Mouse (Mus musculus) embryonic facial prominence, embryonic 15.5 days (tissue): ENCODE data around the gene Clec12b. TPM values are rescaled to one million over a fixed set of nuclear protein-coding genes. Genes with fewer than 3 reads are reported as not detected.

ENCODE experiments used
- ATAC-seq: fragments of 200-750 bp; cut with Nextera tagmentation; 2 replicates; pipeline ENCODE4 v1.8.0; 2017; ENCODE audit warnings: low read depth, moderate TSS enrichment; ENCODE audit not compliant: insufficient number of reproducible peaks, low FRiP score, low TSS enrichment
- H3K27ac ChIP-seq: fragments of 300-500 bp; sonication (generic); replicated peaks from 2 replicates; pipeline ENCODE4 v1.5.1; 2015; ENCODE audit warnings: mild to moderate bottlenecking, inconsistent platforms
- H3K27me3 ChIP-seq: fragments of 300-500 bp; sonication (generic); 2 replicates; pipeline ENCODE4 v1.6.1; 2015; ENCODE audit warnings: inconsistent platforms
- H3K36me3 ChIP-seq: fragments of 300-500 bp; sonication (generic); 2 replicates; pipeline ENCODE4 v1.6.1; 2015; ENCODE audit warnings: mild to moderate bottlenecking, inconsistent platforms
- H3K4me1 ChIP-seq: fragments of 300-500 bp; sonication (generic); 2 replicates; pipeline ENCODE4 v1.6.1; 2015; ENCODE audit warnings: inconsistent platforms
- H3K4me2 ChIP-seq: fragments of 300-500 bp; sonication (generic); replicated peaks from 2 replicates; pipeline ENCODE4 v1.6.1; 2015; ENCODE audit warnings: mild to moderate bottlenecking, inconsistent platforms
- H3K4me3 ChIP-seq: fragments of 300-500 bp; sonication (generic); replicated peaks from 2 replicates; pipeline ENCODE4 v1.5.1; 2015; ENCODE audit warnings: mild to moderate bottlenecking, inconsistent platforms
- H3K9ac ChIP-seq: fragments of 300-500 bp; sonication (generic); 2 replicates; pipeline ENCODE4 v1.6.1; 2015; ENCODE audit warnings: inconsistent platforms
- H3K9me3 ChIP-seq: fragments of 300-500 bp; sonication (generic); replicated peaks from 2 replicates; pipeline ENCODE4 v1.6.1; 2016; ENCODE audit warnings: inconsistent platforms
- WGBS: fragments of 180-500 bp; shearing (Covaris S2); methylation state at CpG from one replicate; pipeline ENCODE4 v1.1.7; 2015; 5-methylcytosine and 5-hydroxymethylcytosine counted together
- polyA plus RNA-seq: library from polyadenylated mRNA; unstranded; fragments of >200 nt; fragmentation: Nextera tagmentation; extraction: Ambion mirVana; gene quantifications from 2 replicates; pipeline ENCODE4 v1.2.1, GENCODE M21; 2015

The Clec12b gene
- polyA plus RNA-seq, 1 experiment from 2014 or later: not detected

DNA sequence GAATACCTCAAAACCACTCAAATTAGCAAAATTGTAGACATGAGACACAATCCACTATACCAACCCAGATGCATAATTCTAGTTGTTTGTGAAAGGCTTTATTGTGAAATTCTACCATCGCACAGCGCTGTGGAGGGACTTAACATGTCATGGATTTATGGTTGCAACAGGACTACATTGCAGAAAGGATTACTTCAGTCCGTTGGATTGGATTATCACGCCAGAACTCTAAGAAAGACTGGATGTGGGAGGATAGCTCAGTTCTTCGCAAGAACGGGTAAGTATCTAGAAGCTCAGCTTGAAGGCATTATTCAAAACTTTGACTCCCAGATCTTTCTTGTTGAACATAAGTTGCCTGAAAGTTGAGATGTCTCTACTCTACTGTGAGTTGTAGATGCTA lies 17.7 kb upstream of the Clec12b start:
- Histone ChIP-seq H3K4me2 (no peak overlapping the region), H3K4me3 (no peak overlapping the region), H3K27ac (no peak overlapping the region), H3K9me3 (no peaks in the 10 kb centered on the region), H3K9ac (no peak overlapping the region), H3K4me1 (no peaks in the 10 kb centered on the region), H3K36me3 (no peaks in the 10 kb centered on the region), H3K27me3 (no peaks in the 10 kb centered on the region)
- 79% methylated on average over 6 of the region's 6 CpGs for WGBS
- ATAC-seq: no peak

DNA sequence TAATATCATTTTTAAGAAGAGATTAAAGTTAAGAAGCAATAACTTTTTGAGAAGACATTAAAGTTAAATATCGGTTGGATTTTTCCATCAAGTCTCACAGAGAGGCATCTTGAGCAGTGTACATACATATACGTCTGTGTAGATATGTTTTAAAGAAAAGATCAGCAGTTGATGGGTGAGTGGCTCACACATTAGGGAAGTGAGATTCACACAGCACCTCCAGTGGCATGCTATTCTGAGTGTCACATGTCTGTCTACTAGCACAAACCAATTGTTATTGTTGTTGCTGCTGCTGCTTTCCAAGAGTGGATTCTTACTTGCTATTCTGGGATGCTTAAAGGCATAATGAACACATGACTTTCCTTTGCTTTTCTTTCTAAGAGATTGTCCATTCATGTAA lies 16.7 kb upstream of the Clec12b start:
- Histone ChIP-seq H3K4me1 (no peaks in the 10 kb centered on the region), H3K4me3 (no peak overlapping the region), H3K27ac (no peak overlapping the region), H3K27me3 (no peaks in the 10 kb centered on the region), H3K36me3 (no peaks in the 10 kb centered on the region), H3K9ac (no peak overlapping the region), H3K4me2 (no peak overlapping the region), H3K9me3 (no peaks in the 10 kb centered on the region)
- 89% methylated on average over 2 of the region's 2 CpGs for WGBS
- ATAC-seq: no peak

DNA sequence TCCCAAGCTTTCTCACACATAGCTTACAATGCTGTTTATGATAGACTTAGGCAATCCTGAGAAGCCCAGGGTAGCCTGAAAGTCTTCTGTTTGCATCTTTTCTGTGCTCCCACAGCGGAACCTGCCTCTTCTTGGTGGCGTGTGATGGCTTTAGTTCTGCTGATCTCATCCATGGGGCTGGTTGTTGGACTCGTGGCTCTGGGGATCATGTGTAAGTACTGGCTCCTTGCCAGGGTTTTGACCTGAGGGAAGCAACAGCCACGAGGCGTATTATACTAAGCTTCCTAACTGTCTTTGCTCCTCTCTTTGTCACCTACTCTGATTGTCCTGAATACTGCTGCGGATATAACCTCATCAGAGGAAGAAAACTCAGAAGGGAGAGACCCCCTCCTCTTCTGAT lies 14.3 kb upstream of the Clec12b start:
- ATAC-seq: no peak
- H3K4me1 ChIP-seq: no peaks in the 10 kb centered on the region
- 52% methylated on average over 6 of the region's 6 CpGs for WGBS

DNA sequence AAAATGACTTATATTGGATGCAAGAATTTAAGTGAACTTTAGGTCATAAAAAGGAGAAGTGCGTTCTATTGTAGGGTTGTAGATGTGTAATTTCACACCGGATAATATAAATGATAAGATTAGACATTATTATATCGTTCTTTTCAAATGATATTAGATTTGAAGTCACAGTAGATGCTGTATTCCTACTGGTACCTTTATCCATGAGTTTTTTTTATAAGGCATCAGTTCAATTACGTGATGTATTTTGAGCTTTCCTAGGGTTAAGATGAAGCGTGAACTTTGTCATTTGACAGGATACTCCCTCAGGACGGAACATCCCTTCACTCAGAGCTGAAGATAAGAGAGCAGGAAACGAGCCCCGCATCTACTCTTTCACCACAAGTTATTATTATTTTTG lies 11.3 kb upstream of the Clec12b start, which contains the start of gene Clec1b:
Gene Clec1b, plus strand, starts transcription at position 301 of the 400 bp plus-strand sequence.
- Histone ChIP-seq H3K36me3 (no peaks in the 10 kb centered on the region), H3K9me3 (no peaks in the 10 kb centered on the region), H3K4me3 (no peak within 1 kb of the TSS), H3K27me3 (no peaks in the 10 kb centered on the region), H3K4me2 (no peak within 1 kb of the TSS), H3K9ac (no peak within 1 kb of the TSS), H3K4me1 (no peaks in the 10 kb centered on the region), H3K27ac (no peak within 1 kb of the TSS)
- WGBS: 74% methylated on average over 8 of the region's 8 CpGs
- ATAC-seq: no peak

More for the DNA sequence above, 14.3 kb upstream of the Clec12b start:
- no peak overlapping the region for H3K9ac ChIP-seq
- H3K9me3 ChIP-seq: no peaks in the 10 kb centered on the region
- no peak overlapping the region for H3K4me3 ChIP-seq
- no peak overlapping the region for H3K27ac ChIP-seq
- H3K27me3 ChIP-seq: no peaks in the 10 kb centered on the region
- no peak overlapping the region for H3K4me2 ChIP-seq
- H3K36me3 ChIP-seq: no peaks in the 10 kb centered on the region

DNA sequence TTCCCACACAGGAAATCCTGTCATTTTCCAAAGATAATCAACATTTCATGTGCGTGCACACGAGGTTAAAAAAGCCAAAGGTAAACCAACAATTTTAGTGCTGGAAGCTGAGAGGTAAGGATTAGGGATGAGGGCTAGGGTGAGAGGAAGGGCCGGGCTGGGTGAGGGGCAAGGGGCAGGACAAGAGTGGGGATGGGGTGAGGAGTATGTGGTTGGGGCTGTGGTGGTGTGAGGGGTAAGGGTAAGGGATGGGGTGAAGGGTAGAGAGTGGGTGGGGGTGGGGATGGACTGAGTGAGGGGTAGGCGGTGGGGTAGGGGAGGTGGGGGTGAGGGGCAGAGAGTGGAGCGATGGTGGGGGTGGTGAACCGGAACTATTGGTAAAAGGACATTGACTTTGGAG lies 8.1 kb upstream of the Clec12b start:
- 65% methylated on average over 6 of the region's 6 CpGs for WGBS
- ATAC-seq: no peak

DNA sequence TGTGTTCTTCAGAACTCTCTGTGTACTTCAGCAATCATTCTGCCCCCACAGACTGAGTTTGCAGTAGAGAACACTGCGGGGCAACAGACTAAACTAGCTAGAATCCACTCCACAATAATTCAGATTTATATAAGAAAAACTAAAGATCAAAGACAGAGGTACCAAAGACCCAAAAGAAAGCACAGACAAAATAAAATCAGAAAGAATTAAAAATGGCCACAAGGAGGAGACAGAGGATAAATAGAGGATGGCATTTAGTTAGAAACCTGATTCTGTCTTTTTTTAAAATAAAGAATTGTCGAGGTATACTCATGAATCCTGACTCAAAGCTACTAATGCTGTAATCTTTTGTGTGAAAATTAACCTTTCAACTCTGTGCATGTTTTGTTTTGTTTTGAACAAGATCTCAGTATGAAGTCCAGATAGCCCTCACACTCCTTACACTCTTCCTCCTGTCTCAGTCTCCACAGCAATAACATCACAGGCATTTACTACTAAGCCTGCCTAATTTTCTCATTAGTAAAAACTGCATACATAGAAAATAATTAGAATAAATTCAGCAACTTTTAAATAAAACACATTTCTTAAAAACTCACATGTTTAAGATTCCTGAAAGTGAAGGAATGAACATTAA lies 7.5 kb upstream of the Clec12b start:
- no peaks in the 10 kb centered on the region for H3K36me3 ChIP-seq
- no peaks in the 10 kb centered on the region for H3K27me3 ChIP-seq
- H3K9me3 ChIP-seq: no peaks in the 10 kb centered on the region
- no peak overlapping the region for H3K27ac ChIP-seq
- no peak overlapping the region for H3K4me3 ChIP-seq
- 25% methylated on average over 2 of the region's 2 CpGs for WGBS
- no peak for ATAC-seq
- no peak overlapping the region for H3K4me2 ChIP-seq
- H3K9ac ChIP-seq: no peak overlapping the region
- H3K4me1 ChIP-seq: no peaks in the 10 kb centered on the region

More for the DNA sequence above, 8.1 kb upstream of the Clec12b start:
- Histone ChIP-seq H3K9ac (no peak overlapping the region), H3K27ac (no peak overlapping the region), H3K36me3 (no peaks in the 10 kb centered on the region), H3K4me2 (no peak overlapping the region), H3K27me3 (no peaks in the 10 kb centered on the region), H3K4me3 (no peak overlapping the region), H3K4me1 (no peaks in the 10 kb centered on the region), H3K9me3 (no peaks in the 10 kb centered on the region)

DNA sequence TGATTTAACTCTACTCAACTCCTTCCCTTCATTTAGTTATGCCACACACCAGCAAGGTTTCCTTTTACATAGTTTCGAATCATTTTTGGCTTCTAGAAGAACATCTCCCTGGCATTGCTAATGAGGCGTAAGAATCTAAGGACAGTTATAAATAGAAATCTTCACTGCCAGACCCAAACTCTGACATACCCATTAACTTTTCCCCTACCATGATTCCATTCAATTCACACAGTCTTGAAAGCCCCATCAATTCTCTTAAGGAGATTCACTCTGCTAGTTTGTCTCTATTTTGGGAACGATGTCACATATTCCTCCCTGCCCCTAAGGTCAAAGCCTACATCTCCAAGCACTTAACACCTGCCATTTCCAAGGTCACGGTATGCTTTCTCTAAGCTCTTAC lies 674 bp downstream of the Clec12b start:
- Histone ChIP-seq H3K9me3 (no peaks in the 10 kb centered on the region), H3K4me3 (no peak overlapping the region), H3K27me3 (no peaks in the 10 kb centered on the region), H3K4me2 (no peak overlapping the region), H3K36me3 (no peaks in the 10 kb centered on the region), H3K4me1 (no peaks in the 10 kb centered on the region), H3K27ac (no peak overlapping the region), H3K9ac (no peak overlapping the region)
- WGBS: 83% methylated on average over 4 of the region's 4 CpGs
- ATAC-seq: no peak

DNA sequence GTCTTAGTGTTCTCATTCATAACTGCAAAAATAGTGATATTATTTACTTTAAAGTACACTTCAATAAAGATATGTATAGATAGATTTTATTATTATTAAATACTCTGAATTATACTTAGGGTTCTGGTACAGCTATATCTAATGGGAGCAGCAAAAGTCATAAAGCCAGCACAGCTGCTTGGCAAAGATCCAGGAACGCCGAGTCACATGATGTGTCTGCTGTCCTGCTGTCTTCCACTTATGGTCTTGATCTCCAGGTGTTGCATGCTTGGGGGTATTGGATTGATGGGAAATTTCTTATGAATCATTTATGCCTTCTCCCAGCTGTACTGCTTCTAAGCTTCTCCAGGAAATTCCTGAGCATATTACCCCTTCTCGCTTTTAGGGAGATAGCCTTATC lies 2.2 kb downstream of the Clec12b start:
- H3K4me1 ChIP-seq: no peaks in the 10 kb centered on the region
- H3K36me3 ChIP-seq: no peaks in the 10 kb centered on the region
- H3K4me2 ChIP-seq: no peak overlapping the region
- no peaks in the 10 kb centered on the region for H3K9me3 ChIP-seq
- H3K27me3 ChIP-seq: no peaks in the 10 kb centered on the region
- H3K4me3 ChIP-seq: no peak overlapping the region
- H3K9ac ChIP-seq: no peak overlapping the region
- WGBS: 66% methylated on average over 3 of the region's 3 CpGs
- H3K27ac ChIP-seq: no peak overlapping the region
- ATAC-seq: no peak

DNA sequence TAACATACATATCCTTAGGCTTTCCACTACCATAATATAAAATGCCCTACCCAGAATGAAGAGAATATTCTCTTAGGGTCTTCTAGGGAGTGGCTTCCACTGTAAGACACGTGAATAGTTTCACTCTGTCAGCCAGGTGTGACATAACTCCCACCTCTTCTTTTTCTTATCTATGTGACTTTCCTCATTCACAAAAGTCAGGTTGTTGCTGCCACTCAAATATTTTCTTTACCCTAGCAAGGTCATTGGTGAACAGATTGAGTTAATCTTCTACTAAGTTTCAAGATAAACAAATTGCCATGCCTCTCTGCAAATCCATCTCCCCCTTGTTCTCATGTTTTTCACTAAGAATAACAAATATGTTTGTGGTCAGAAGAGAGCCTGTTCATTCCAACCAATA lies 3.9 kb downstream of the Clec12b start:
- WGBS: 60% methylated on average over 1 of the region's 1 CpGs
- Histone ChIP-seq H3K4me1 (no peaks in the 10 kb centered on the region), H3K27me3 (no peaks in the 10 kb centered on the region), H3K36me3 (no peaks in the 10 kb centered on the region), H3K9me3 (no peaks in the 10 kb centered on the region), H3K9ac (no peak overlapping the region), H3K4me2 (no peak overlapping the region), H3K4me3 (no peak overlapping the region), H3K27ac (no peak overlapping the region)
- ATAC-seq: no peak

DNA sequence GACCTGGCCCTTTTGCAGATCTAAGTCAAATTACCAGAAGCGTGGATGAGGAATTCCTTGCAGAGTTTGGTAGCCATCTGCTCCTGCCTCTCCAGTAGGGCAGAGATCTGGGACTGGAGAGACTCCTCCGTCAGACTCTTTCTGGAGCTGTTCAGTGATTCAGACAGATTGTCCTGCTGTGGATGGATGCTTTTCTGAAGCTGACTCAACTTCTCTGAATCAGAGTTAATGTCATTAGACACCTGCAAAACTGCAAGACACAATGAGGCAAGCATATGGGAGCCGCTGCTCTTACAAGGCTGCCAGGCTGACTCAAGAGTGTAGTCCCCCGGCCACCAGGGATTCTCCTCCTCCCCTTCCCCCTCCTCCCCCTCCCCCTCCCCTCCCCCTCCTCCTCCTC lies 5.2 kb downstream of the Clec12b start:
- no peak overlapping the region for H3K9ac ChIP-seq
- no peaks in the 10 kb centered on the region for H3K36me3 ChIP-seq
- H3K27me3 ChIP-seq: no peaks in the 10 kb centered on the region
- H3K27ac ChIP-seq: no peak overlapping the region
- H3K9me3 ChIP-seq: no peaks in the 10 kb centered on the region
- no peak for ATAC-seq
- H3K4me2 ChIP-seq: no peak overlapping the region
- WGBS: 57% methylated on average over 4 of the region's 4 CpGs
- H3K4me1 ChIP-seq: no peaks in the 10 kb centered on the region
- no peak overlapping the region for H3K4me3 ChIP-seq

DNA sequence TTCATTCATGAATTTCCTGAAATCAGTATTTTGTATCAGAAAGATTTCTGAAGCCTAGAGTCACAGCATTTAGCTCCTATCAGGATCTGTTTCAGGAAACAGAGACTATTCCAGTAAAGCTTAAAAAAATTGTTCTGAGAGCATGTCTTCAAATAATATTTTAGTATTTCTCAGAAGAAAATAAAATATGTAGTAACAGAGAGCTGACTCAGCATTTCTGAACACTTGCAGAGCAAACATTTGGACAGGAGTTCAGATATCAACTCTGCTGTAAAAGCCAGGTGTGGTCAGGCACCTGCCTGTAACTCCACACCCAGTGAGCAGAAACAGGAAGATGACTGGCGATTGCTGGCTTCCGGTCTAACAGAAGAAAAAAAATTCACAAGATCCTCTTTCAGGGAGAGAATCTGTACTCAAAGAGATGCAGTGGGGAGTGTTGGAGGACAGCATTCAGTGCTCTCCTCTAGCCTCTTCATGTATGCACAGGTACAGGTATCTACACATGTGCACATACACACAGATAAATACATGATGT lies 10.7 kb downstream of the Clec12b start:
- H3K9ac ChIP-seq: no peak overlapping the region
- H3K27ac ChIP-seq: no peak overlapping the region
- ATAC-seq: no peak
- no peaks in the 10 kb centered on the region for H3K4me1 ChIP-seq
- WGBS: 65% methylated on average over 2 of the region's 2 CpGs
- H3K27me3 ChIP-seq: no peaks in the 10 kb centered on the region
- no peaks in the 10 kb centered on the region for H3K36me3 ChIP-seq
- H3K4me2 ChIP-seq: no peak overlapping the region
- no peaks in the 10 kb centered on the region for H3K9me3 ChIP-seq
- H3K4me3 ChIP-seq: no peak overlapping the region
